Mouse (Mus musculus) adrenal gland, adult 18-20 months (tissue): ENCODE measurements around the gene Zfp706. TPM values are rescaled to one million over a fixed set of nuclear protein-coding genes. Genes with fewer than 3 reads are reported as not detected.
"Not testable (repeated sequence)": the region's sequence is repeated elsewhere in the genome, so short reads cannot be mapped to it uniquely, and the experiment has no call there.

Experiments used
- DNase-seq, 2 experiments: peaks; one replicate each; pipeline ENCODE4 v3.0.0; 2021 to 2022; ENCODE audit warnings: low spot score in 2 of 2
- total RNA-seq, 2 experiments: library from RNA; stranded (reverse); gene quantifications; 1 replicate in 1 of 2; 2 replicates in 1 of 2; pipeline ENCODE4 v1.2.3; 2021

Zfp706 gene
- total RNA-seq, 2 experiments from 2014 or later, result 188 to 240 TPM

- DNase-seq, result no peak
Measured at GRCm38 (mm10) chr15:37011897-37012296, 4.3 kb upstream of the Zfp706 start.

- DNase-seq, result no peak
Measured at GRCm38 (mm10) chr15:37011316-37011715, 3.7 kb upstream of the Zfp706 start.

- DNase-seq, result no peak
Measured at GRCm38 (mm10) chr15:37008546-37008945, 973 bp upstream of the Zfp706 start.

DNA sequence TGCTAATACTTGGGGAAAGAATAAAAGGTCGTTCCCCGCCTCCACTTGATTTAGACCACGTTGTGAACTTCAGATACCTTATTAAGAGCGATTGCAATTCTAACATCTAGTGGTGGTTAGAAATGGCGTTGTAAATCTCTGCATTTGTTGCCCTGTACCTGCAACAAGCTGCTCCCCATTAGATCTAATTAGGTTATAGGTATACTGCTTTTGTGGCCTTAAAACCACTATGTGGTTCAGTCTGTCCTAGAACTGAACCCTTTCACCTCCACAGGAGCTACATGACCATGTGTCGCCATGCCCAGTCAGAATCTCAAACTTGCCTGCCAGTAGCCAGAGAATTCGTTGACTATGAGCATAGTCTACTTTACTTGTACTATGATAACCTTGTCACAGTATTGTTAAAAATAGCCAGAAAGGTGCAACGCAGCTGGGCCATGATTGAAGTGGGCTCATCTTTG lies 416 bp upstream of the Zfp706 start:
- no peak for DNase-seq

GRCm38 (mm10) chr15:37006475-37007164 lies 953 bp downstream of the Zfp706 start:
- peak in 1 of 2 experiments; percentile 11 for DNase-seq

DNA sequence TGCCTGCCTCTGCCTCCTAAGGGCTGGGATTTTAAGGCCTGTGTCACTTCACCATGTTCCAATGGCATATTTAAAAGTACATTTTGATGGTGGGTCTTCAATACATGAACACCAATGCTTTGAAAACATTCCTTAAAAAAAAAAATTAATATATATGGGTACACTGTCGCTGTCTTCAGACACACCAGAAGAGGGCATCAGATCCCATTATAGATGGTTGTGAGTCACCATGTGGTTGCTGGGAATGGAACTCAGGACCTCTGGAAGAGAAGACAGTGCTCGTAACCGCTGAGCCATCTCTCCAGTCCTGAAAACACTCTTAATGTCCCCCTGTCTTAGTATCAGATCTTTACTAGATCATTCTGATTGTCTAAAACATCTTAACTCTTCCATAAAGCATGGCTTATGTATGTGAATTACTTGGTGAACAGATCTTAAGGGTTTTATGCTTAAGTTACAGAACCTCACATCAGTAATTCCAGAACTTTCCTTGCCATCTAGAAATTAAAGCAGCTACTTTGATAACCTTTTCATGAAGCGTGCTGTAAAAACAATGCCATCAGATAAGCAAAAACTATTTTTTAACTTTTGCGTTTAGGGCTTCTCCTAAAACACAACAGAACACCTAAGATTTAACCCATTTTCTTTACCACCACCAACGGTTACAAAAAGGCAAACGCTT lies 1.6 kb downstream of the Zfp706 start:
- no peak for DNase-seq

DNA sequence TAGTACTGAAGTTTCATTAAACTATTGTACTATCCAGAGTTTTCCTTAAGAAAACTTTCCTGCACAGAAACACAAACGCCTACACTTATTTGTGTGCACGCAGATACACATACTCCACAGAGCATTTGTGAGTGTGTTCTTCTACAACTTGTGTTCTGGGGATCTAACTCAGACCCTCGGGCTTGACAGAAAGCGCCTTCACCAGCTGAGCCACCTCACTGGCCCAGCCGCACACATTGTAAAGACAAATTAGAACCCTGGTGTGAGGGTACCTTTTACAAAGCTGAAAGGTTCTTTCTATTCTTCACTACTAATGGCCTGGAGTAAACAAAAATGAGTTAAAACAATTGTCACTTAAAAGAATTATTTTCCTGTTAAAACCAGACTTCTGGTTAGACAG lies 2.7 kb downstream of the Zfp706 start:
- DNase-seq, result no peak

GRCm38 (mm10) chr15:37002276-37002675 lies 5.3 kb downstream of the Zfp706 start:
- no peak for DNase-seq

DNA sequence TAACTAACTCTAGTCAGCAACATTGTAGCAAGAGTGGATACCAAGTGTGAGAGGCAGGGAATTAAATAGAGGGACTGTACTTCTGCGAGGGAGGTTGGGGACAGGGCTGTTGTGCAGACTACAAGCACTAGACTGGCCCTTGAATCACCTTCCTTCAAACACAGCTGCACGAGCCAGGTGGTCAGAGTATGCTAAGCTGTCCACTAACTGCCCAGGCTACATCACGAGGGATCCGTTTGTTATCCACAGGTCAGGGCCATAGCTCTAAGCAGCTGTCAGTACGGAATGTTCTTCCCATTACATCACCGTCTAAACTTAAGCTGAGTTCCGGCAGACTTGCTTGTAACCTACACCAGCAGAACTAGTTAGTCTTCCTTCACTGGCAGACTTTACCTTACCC lies 8.0 kb downstream of the Zfp706 start:
- not testable (repeated sequence) for DNase-seq

- no peak for DNase-seq
Measured at GRCm38 (mm10) chr15:36995166-36995565, 12.4 kb downstream of the Zfp706 start.

- DNase-seq, result no peak
Measured at GRCm38 (mm10) chr15:36994665-36995064, 12.9 kb downstream of the Zfp706 start.

DNA sequence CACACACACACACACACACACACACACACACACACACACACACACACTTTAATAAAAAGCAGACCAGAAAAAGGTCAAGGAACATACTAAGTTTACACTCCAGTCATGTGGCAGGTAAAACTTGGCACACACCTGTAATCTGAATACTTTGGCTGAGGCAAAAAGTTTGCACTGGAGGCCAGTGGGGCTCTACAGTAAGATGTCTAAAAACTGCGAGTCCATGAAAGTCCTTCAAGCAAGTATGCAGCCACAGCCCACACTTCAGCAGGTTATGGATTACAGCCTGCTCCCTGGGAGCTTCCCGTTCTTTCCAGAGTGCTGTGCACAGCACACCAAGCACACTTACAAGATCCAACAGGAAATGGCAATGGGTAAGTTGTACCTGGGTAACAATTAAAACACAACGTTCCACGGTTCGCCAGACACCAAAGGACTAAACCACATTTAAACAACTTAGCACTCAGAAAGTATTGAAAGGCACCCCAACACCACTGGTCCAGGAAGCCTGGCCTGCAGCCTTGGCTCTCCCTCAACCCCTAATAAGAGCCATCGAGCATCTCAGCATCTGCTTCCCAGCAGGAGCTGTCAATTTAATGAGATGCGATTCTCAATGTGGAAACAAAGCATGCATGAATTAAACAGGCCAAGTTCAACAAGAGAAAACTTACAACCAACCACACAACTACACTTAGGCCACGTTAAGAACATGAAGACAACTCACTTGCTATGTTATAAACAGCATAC lies 14.0 kb downstream of the Zfp706 start:
- DNase-seq, result no peak

DNA sequence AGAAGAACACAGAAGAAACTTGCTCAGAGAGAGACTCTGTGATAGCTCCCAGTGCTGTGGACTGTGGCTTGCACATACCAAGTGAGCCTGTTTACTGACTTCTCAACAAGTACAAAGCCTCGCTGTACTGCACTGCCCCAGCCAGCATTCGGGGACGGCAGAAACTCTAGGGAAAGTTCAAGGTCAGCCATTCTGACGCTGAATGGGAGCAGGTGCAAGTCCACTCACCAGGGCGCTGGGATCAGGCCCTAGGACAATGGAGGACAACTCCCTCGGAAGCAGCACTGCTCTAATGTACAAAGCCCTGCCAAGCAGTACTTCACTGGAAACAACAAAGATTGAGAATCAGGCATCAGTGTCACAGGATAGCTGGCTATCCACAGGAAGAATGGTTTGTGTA lies 16.2 kb downstream of the Zfp706 start:
- peak; percentile 16 to 26 for DNase-seq

DNA sequence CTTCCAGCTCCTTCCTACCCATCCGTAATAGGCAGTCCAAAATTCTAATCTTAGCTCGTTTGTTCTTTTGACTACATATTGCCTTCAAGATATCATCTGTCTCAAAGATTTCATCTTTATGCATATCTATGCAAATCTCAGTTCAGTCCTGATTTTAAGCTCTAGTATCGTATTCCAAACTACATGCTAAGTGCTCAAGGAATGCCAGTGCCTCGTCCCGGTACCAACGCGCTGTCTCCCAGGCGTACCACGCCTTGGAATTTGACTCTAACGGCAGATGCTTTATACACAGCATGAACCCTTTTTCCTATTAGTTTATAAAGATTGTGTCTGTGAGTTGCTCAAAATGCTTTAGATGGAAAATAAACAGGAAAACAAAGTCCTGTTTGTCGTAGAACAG lies 17.7 kb downstream of the Zfp706 start:
- DNase-seq, result no peak

DNA sequence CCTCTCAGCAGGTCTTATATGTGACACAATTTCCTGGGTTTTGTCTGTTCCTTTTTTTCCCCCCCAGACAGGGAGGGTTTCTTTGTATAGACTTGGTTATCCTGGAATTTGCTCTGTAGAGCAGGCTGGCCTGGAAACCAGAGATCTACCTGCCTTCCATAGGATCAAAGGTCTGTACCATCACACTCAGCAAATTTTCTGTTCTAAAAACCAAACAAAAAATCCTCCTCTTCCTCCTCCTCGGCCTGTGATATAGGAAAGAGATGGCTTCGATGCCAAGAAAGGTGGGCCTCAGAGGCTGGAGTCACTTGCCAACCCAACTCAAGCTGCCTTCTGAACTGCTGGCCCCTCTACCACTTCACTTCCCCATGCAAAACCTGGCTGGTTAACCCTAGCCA lies 18.9 kb downstream of the Zfp706 start:
- DNase-seq, result no peak

- DNase-seq, result no peak
Measured at GRCm38 (mm10) chr15:36987976-36988717, 19.4 kb downstream of the Zfp706 start.

GRCm38 (mm10) chr15:36987211-36987877 lies 20.2 kb downstream of the Zfp706 start:
- DNase-seq, result no peak

- no peak for DNase-seq
Measured at GRCm38 (mm10) chr15:36985567-36985925, 22.0 kb downstream of the Zfp706 start.

DNA sequence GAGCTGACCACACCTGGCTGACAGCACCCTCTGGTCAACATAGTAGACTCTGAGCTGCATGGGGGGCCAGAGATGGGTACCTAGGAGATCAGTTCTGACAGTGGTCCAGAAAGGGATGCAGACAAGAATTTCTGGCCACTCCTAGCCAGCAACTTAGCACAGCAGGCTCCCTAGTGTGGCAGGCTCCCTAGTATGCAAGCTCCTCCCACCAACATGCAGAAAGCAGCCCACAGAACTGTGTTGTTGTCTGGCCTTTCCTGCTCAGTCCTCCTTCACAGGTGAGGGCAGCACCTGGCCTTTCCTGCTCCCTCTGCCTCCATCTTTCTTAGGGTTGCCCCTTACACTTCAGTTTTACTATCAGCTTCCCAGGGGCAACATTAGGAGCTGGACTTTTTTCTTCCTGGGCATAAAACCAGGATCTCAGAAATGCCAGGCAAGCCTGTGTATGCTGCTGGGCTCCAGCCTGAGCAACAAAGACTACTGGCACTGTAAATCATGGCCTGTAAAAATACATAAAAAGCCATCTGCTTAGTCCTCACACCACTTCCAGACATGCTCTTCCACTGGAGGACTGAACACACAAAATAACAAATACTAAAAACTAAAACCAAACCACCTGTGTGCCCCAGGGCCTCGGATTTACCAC lies 22.5 kb downstream of the Zfp706 start:
- DNase-seq, result no peak

DNA sequence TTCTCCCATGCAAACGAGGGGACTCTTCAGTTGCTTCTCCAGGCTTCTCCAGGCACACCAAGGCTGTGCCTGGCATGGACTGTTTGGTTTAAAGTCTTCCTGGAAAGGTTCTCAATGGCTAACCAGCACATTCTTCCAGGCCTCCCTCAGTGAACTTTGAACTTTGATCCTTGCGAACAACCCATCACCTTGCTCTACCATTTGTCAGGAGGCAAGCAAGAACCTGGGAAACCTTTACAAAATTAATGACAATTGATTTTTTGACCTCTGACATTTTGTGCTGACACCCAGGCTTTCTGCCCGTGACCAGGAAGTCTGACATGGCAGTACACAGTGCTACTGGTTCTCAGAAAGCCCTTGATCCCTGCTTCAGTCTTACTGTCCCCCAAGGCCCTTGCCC lies 24.1 kb downstream of the Zfp706 start:
- no peak for DNase-seq
